Mouse (Mus musculus) liver, adult 2 months (tissue): ENCODE results near the gene Timm13. TPM values are rescaled to one million over a fixed set of nuclear protein-coding genes. Genes with fewer than 3 reads are reported as not detected.

ENCODE experiments used
- DNase-seq: peaks from one replicate; pipeline ENCODE4 v3.0.0-alpha.2; 2011; ENCODE audit warnings: low read depth, low spot score; ENCODE audit errors: extremely low read depth
- H3K27ac ChIP-seq: fragments of 200-500 bp; replicated peaks from 2 replicates; pipeline ENCODE4 v1.5.1; 2012; ENCODE audit warnings: low read depth, mild to moderate bottlenecking, control low read depth, inconsistent platforms, low read length; ENCODE audit not compliant: insufficient read depth
- H3K27me3 ChIP-seq: fragments of 200-500 bp; 2 replicates; pipeline ENCODE4 v1.6.1; 2012; ENCODE audit warnings: mild to moderate bottlenecking, moderate library complexity, low read length, inconsistent platforms; ENCODE audit not compliant: control insufficient read depth, insufficient read depth
- H3K36me3 ChIP-seq: fragments of 200-500 bp; 2 replicates; pipeline ENCODE4 v1.6.1; 2012; ENCODE audit warnings: low read length, inconsistent platforms; ENCODE audit not compliant: control insufficient read depth, insufficient read depth
- H3K4me1 ChIP-seq: fragments of 200-500 bp; 2 replicates; pipeline ENCODE4 v1.6.1; 2011; ENCODE audit warnings: low read length; ENCODE audit not compliant: control insufficient read depth, insufficient read depth
- H3K4me3 ChIP-seq: fragments of 200-500 bp; 2 replicates; pipeline ENCODE4 v1.5.1; 2011; ENCODE audit warnings: low read depth, mild to moderate bottlenecking, control low read depth, low read length, moderate library complexity; ENCODE audit not compliant: insufficient read depth
- H3K79me2 ChIP-seq: fragments of 200-500 bp; 2 replicates; pipeline ENCODE4 v1.6.1; 2012; ENCODE audit warnings: inconsistent platforms, mild to moderate bottlenecking, low read length, moderate library complexity; ENCODE audit not compliant: control insufficient read depth, insufficient read depth
- H3K9ac ChIP-seq: fragments of 200-500 bp; 2 replicates; pipeline ENCODE4 v1.6.1; 2012; ENCODE audit warnings: low read depth, mild to moderate bottlenecking, control low read depth, inconsistent platforms, low read length
- CTCF ChIP-seq: fragments of 200-500 bp; IDR thresholded peaks from 2 replicates; pipeline ENCODE4 v1.5.1; 2011; ENCODE audit warnings: low read depth, low read length, control low read depth
- POLR2A ChIP-seq: fragments of 200-500 bp; IDR thresholded peaks from 2 replicates; pipeline ENCODE4 v1.6.1; 2011; ENCODE audit warnings: low read length, control low read depth; ENCODE audit not compliant: insufficient read depth; ENCODE audit errors: extremely low read depth
- WGBS: fragments of 180-500 bp; shearing (Covaris S2); methylation state at CpG from one replicate; pipeline ENCODE4 v1.1.7; 2018; 5-methylcytosine and 5-hydroxymethylcytosine counted together
- polyA plus RNA-seq: library from polyadenylated mRNA; depleted of rRNA; stranded (reverse); fragments of >200 nt; gene quantifications from 2 replicates; pipeline ENCODE4 v1.2.3, GENCODE M21; 2012; rRNA removed
- total RNA-seq: library from RNA; depleted of rRNA; stranded (reverse); fragments of >200 nt; gene quantifications from 2 replicates; pipeline ENCODE4 v1.2.3, GENCODE M21; 2014; rRNA removed

Gene Timm13
- 79.9 and 87.7 TPM in 2 replicates for total RNA-seq
- 369 and 388 TPM in 2 replicates for polyA plus RNA-seq

DNA sequence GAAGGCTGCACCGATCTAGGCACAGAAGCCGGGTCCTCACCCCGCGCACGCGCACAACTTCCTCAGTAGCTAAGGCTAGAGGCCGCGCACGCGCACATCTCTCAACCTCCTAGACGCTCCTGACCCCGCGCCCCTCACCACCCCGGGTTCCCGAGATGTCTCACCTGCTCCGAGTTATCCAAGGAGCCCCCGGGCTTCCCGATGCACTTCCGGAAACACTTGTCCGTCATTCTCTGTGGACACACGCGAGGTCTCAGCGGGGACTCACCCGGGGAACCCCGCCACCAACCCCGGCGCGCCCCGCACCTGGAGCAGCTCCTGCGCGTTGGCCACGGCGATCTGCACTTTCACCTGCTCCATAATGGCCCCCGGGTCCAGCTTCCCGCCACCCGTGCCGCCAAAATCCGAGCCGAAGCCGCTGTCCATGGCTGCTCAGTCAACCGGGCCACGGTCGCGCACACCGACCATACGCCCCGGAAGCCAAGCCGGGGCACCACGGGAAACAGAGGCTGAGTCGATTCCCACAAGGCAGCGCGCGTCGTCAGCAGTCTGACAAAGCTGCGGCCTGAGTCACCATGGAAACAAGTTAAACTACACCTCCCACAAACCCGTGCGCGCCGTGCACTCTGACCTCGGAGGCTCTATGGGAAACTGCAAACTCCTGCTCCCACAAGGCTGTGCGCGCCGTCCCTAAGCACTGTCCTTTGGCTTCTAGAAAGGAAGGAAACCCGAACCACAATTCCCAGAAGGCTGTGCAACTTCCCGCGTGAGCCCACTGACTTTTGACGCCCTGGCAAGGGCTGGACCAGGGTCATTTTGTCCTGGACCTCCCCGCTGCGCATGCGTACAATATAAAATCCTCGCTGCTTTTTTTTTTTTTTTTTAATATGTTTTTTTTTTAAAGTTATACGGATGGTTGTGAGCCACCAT, at the start of gene Timm13:
Timm13 (minus strand) TSS at position 652 of the 930 bp plus-strand sequence.
- under 1% methylated on average over 72 of the region's 72 CpGs for WGBS
- no peaks in the 10 kb centered on the region for H3K36me3 ChIP-seq

DNA sequence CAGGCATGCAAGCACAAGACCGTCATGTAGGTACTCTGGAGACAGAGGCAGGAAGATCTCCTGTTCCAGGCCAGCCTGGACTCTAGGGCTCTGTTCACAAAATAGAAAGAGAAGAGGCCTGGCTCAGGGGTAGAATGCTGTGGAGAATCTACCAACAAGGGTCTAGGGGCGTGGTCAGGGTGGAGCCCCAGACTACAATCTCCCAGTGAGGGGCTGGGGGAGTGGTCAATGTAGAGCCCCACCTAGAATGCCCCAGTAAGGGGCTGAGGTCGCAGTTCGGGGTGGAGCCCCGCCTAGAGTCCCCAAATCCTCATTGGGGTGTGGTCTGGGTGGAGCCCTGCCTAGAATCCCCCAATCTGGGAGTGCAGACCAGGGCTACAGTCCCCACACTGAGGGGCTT, 49.5 kb upstream of the Timm13 start:
- H3K4me1 ChIP-seq = no peaks in the 10 kb centered on the region
- H3K4me3 ChIP-seq = no peak overlapping the region
- 50% methylated on average over 5 of the region's 5 CpGs for WGBS
- TF ChIP-seq POLR2A = no peak
- TF ChIP-seq CTCF = no peak
- H3K27me3 ChIP-seq = no peaks in the 10 kb centered on the region
- no peaks in the 10 kb centered on the region for H3K36me3 ChIP-seq
- no peak overlapping the region for H3K27ac ChIP-seq
- H3K79me2 ChIP-seq = no peaks in the 10 kb centered on the region
- DNase-seq = no peak
- H3K9ac ChIP-seq = no peak overlapping the region

More for the DNA sequence above, at the start of gene Timm13:
- Histone ChIP-seq H3K79me2 (peaks cover 3% of the 10 kb centered on the region; the same call in 1 of the 2 replicates), H3K27ac (peak within 1 kb of the TSS; percentile 67), H3K9ac (peak within 1 kb of the TSS; percentile 84), H3K27me3 (no peaks in the 10 kb centered on the region), H3K4me1 (peaks cover 10% of the 10 kb centered on the region), H3K4me3 (peak within 1 kb of the TSS; percentile 74)
- TF ChIP-seq CTCF = no peak
- TF ChIP-seq POLR2A = peak; percentile 61; the same call in 1 of the 2 replicates
- DNase-seq = peak; percentile 100

DNA sequence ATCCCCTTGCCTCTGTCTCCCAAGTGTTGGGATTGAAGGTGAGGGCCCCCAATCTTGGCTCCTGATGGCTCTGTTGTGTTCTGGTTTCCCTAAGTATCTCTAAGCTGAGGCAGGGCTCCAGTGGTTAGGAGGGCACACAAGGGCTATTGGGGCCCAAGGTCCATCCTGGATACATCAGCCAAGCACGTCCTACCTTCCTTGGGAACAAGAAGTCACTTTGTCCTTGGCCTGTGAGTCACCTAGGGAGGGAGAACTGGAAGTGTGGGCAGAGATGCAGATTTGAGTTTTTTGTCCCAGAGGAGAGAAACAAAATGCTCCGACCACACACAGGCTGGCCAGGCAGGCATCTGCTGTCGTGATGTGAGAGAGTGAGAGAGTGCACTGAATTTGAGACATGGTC, 48.3 kb upstream of the Timm13 start:
- 86% methylated on average over 3 of the region's 3 CpGs for WGBS
- Histone ChIP-seq H3K9ac (no peak overlapping the region), H3K4me3 (no peak overlapping the region)

DNA sequence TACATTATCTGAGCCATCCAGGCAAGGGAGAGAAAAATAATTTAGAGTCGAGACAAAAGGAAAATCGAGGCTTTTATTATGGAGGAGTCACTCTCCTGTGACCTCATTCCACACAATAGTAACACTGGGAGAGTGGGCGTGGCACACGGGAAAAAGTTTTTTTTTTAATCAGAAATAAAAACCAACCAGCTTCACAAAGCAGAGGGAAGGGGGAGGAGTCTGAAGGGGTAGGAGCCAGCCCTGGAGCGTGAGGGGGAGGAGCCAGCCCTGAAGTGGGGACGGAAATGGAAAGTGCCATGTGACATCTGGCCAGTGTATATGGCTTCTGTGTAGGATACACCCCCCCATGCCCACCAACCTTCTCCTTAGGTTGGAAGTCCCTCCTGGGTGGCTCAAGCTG, 47.8 kb upstream of the Timm13 start:
- H3K27ac ChIP-seq = no peak overlapping the region
- no peaks in the 10 kb centered on the region for H3K4me1 ChIP-seq
- no peak for DNase-seq
- no peaks in the 10 kb centered on the region for H3K36me3 ChIP-seq
- H3K9ac ChIP-seq = no peak overlapping the region
- 38% methylated on average over 6 of the region's 6 CpGs for WGBS
- H3K79me2 ChIP-seq = no peaks in the 10 kb centered on the region
- H3K27me3 ChIP-seq = no peaks in the 10 kb centered on the region
- TF ChIP-seq POLR2A (no peak), CTCF (no peak)
- no peak overlapping the region for H3K4me3 ChIP-seq

More for the DNA sequence above, 48.3 kb upstream of the Timm13 start:
- Histone ChIP-seq H3K27me3 (no peaks in the 10 kb centered on the region), H3K79me2 (no peaks in the 10 kb centered on the region), H3K36me3 (no peaks in the 10 kb centered on the region), H3K27ac (no peak overlapping the region), H3K4me1 (no peaks in the 10 kb centered on the region)
- no peak for DNase-seq
- TF ChIP-seq POLR2A = no peak
- TF ChIP-seq CTCF = no peak

DNA sequence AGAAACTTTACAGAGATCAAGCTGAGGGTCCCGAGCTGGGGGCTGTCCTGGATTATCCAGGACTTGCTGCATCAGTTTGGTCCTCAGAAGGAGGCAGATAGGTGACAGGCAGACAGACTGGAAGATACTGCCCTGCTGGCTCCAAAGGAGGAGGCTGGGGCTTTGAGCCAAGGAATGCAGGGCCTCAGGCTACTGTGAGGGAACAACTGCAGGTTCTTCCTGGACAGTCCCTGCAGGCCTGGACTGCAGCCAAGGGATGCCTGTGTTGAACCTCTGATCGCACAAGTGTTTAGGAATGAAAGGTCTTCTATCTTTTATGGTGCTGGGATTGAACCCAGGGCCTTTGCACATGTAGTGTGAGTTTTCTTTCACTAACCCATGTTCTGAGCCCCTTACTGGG, 47.0 kb upstream of the Timm13 start:
- Histone ChIP-seq H3K27ac (no peak overlapping the region), H3K9ac (no peak overlapping the region), H3K27me3 (no peaks in the 10 kb centered on the region), H3K4me1 (no peaks in the 10 kb centered on the region), H3K36me3 (no peaks in the 10 kb centered on the region), H3K79me2 (no peaks in the 10 kb centered on the region), H3K4me3 (no peak overlapping the region)
- 41% methylated on average over 2 of the region's 2 CpGs for WGBS
- TF ChIP-seq CTCF (no peak), POLR2A (no peak)
- DNase-seq = no peak

DNA sequence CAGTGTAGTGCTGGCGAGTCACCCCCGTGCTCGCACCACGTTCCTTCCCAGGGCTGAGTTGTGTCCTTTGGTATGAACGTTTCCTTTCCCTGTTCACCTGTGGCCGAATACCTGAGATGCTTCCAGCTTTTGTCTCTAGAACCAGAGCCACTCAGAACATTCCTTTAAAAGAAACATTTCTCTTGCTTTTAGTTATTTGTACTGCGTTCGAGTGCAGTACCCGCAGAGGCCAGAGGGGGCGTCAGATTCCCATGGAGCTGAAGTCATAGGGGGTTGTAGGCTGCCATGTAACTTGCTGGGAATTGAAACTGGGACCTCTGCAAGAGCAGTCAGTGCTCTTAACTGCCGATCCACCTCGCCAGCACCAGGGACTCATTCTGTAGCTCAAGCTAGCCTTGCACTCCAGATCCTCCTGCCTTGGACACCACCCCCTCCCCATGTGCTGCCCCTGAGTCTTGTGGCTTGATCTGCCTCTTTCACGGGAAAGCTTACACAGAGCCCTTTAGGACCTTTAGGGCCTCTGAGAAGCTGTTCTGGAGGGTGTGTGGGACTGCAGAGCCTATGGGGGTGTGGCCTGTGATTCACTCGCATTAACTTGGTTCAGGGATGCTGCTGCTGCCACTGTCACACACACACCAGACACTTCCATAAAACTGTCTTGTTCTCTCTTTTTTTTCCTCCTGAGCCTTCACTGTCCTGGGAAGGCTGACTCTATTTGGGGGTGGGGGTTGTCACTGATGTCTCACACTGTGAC, 46.1 kb upstream of the Timm13 start:
- Histone ChIP-seq H3K4me3 (no peak overlapping the region), H3K79me2 (no peaks in the 10 kb centered on the region), H3K4me1 (no peaks in the 10 kb centered on the region), H3K27ac (no peak overlapping the region), H3K36me3 (no peaks in the 10 kb centered on the region), H3K27me3 (no peaks in the 10 kb centered on the region), H3K9ac (no peak overlapping the region)
- 76% methylated on average over 14 of the region's 14 CpGs for WGBS
- TF ChIP-seq CTCF (peak; percentile 56; the same call in 1 of the 2 replicates), POLR2A (no peak)
- no peak for DNase-seq
